10 mouse cellular contexts compared by ENCODE assay signal in genomic region chr8:119258642-119259041, GRCm38 (mm10).
DNase-seq lines count a peak whose midpoint lies in the region; ATAC-seq and TF ChIP-seq lines count a peak whose summit lies in the region.
"Had no signal": no experiment of that assay in that cellular context is flagged by ENCODE, and none has a peak within 500 bp of the region (broad histone marks: within the 10 kb centered on the region; RNA-seq: fewer than 3 reads in every experiment).

No protein-coding gene starts in this region.

- no peaks in the 10 kb centered on the region for H3K4me1 ChIP-seq in heart, postnatal 0 days (ENCODE audit: control insufficient read depth, insufficient read depth)
- H3K4me1 ChIP-seq: hindbrain, embryonic 15.5 days had no signal

- no peaks in the 10 kb centered on the region for H3K27me3 ChIP-seq in heart, postnatal 0 days (ENCODE audit: control insufficient read depth, insufficient read depth, low read length)
- H3K27me3 ChIP-seq: hindbrain, embryonic 15.5 days had no signal

- H3K27ac ChIP-seq in heart, postnatal 0 days (ENCODE audit: low read depth): no peak overlapping the region
- H3K27ac ChIP-seq: hindbrain, embryonic 15.5 days had no signal

- no peak for TF ChIP-seq CTCF in heart, postnatal 0 days (IDR thresholded peaks at IDR 0.05; ENCODE audit: low read depth)

- H3K9ac ChIP-seq in heart, postnatal 0 days (replicated peaks; ENCODE audit: low read depth, low read length): no peak overlapping the region
- H3K9ac ChIP-seq: hindbrain, embryonic 15.5 days had no signal

- TF ChIP-seq EP300 in heart, postnatal 0 days (IDR thresholded peaks at IDR 0.05; ENCODE audit: low read depth): no peak

- no peaks in the 10 kb centered on the region for H3K9me3 ChIP-seq in heart, postnatal 0 days (replicated peaks; ENCODE audit: control insufficient read depth, low read length)
- H3K9me3 ChIP-seq: hindbrain, embryonic 15.5 days had no signal

- H3K4me2 ChIP-seq in heart, postnatal 0 days (ENCODE audit: low read depth, low read length): no peak overlapping the region
- H3K4me2 ChIP-seq: hindbrain, embryonic 15.5 days had no signal

- DNase-seq in heart, postnatal 0 days (ENCODE audit: low spot score): no peak
- DNase-seq in heart, postnatal 36 days: no peak
- DNase-seq in 416B (ENCODE audit: low read depth): peak; percentile 10
- peak; percentile 20 for DNase-seq in brain, adult 2 months (ENCODE audit: low read depth, low spot score)
- peak; percentile 33 to 76 for DNase-seq in kidney, postnatal 36 days
- DNase-seq in spleen, postnatal 4 days (ENCODE audit: low spot score in 2 of 2): no peak
- DNase-seq in natural killer cell, adult 2 months (ENCODE audit: low spot score in 2 of 2): no peak

- no peak overlapping the region for H3K4me3 ChIP-seq in heart, postnatal 0 days (ENCODE audit: low read depth, low read length)
- H3K4me3 ChIP-seq: hindbrain, embryonic 15.5 days had no signal

- intact Hi-C loops in heart, postnatal 36 days (cut with DNase I): no loop called here

- WGBS in heart, postnatal 0 days: 33% methylated on average over 11 of the region's 11 CpGs

- peak; percentile 41 for ATAC-seq in heart, postnatal 0 days (ENCODE audit: insufficient read depth, low read depth)
- ATAC-seq in granulocyte monocyte progenitor cell, adult 5-6 weeks (replicated peaks; ENCODE audit: poor library complexity, severe bottlenecking): no peak
- ATAC-seq: CD4-positive, CD25-positive, alpha-beta regulatory T cell, adult 4 months had no signal

- no peaks in the 10 kb centered on the region for H3K36me3 ChIP-seq in heart, postnatal 0 days (replicated peaks; ENCODE audit: control insufficient read depth, insufficient read depth, low read length)
- H3K36me3 ChIP-seq: hindbrain, embryonic 15.5 days had no signal

Comparison
In these comparisons a context has a peak if more than half of its experiments do, and no peak if none do; other contexts are left out.
1. DNase-seq: peak in 416B (single experiment), brain, adult 2 months (single experiment) and kidney, postnatal 36 days (2 of 2); none in heart, postnatal 0 days (single experiment), heart, postnatal 36 days (0 of 2), spleen, postnatal 4 days (0 of 2) and natural killer cell, adult 2 months (0 of 2).